Mouse (Mus musculus): ENCODE measurements around the gene Mrpl22. TPM values are rescaled to one million over a fixed set of nuclear protein-coding genes. Genes with fewer than 3 reads are reported as not detected.
"Not testable (repeated sequence)": the region's sequence is repeated elsewhere in the genome, so short reads cannot be mapped to it uniquely, and the experiment has no call there.

Mrpl22 gene
- total RNA-seq, 2 experiments from 2014 or later, result 54.1 to 59.7 TPM

GRCm38 (mm10) chr11:58224872-58225271, 53.4 kb downstream of the Mrpl22 start:
- DNase-seq (ENCODE audit: low spot score in 2 of 2), result not testable (repeated sequence)

GRCm38 (mm10) chr11:58225655-58226054, 54.2 kb downstream of the Mrpl22 start:
- DNase-seq (ENCODE audit: low spot score in 2 of 2), result peak; percentile 50 to 77

- DNase-seq (ENCODE audit: low spot score in 2 of 2), result no peak
Measured at GRCm38 (mm10) chr11:58226425-58226824, 55.0 kb downstream of the Mrpl22 start.

GRCm38 (mm10) chr11:58228021-58228420, 56.6 kb downstream of the Mrpl22 start:
- DNase-seq (ENCODE audit: low spot score in 2 of 2), result not testable (repeated sequence)

Other genes with a start within 250 kb of the Mrpl22 start
- gene Larp1, start 162.6 kb upstream of the Mrpl22 start, total RNA-seq (2021), result 10 to 100 TPM; 92.7 to 95.0 TPM
- gene Gm12248, start 78.5 kb upstream of the Mrpl22 start, total RNA-seq (2021), result not detected
- 10 to 100 TPM; 47.5 to 48.9 TPM for gene Cnot8, start 67.5 kb upstream of the Mrpl22 start, total RNA-seq (2021)
- 10 to 100 TPM; 14.8 to 15.3 TPM for gene Gemin5, start 3.1 kb upstream of the Mrpl22 start, total RNA-seq (2021)
- gene Igtp, start 27.9 kb downstream of the Mrpl22 start, total RNA-seq (2021), result 10 to 100 TPM; 15.6 to 17.9 TPM
- gene Irgm2, start 28.0 kb downstream of the Mrpl22 start, total RNA-seq (2021), result 10 to 100 TPM; 13.0 to 13.1 TPM
- gene 4930438A08Rik, start 103.1 kb downstream of the Mrpl22 start, total RNA-seq (2021), result not detected
- gene Zfp692, start 135.4 kb downstream of the Mrpl22 start, total RNA-seq (2021), result 1 to 10 TPM; 6.1 to 6.9 TPM
- 10 to 100 TPM; 34.3 to 40.7 TPM for gene Zfp672, start 158.7 kb downstream of the Mrpl22 start, total RNA-seq (2021)
- 10 to 100 TPM; 31.0 to 36.5 TPM for gene Sh3bp5l, start 159.1 kb downstream of the Mrpl22 start, total RNA-seq (2021)
- gene Lypd8, start 207.4 kb downstream of the Mrpl22 start, total RNA-seq (2021), result not detected
- not detected for gene 1810065E05Rik, start 249.4 kb downstream of the Mrpl22 start, total RNA-seq (2021)

Measured in gastrocnemius, postnatal 4 days (tissue).